Mouse (Mus musculus) lung, embryonic 14.5 days (tissue): Measurements from ENCODE around the gene Ubash3b. TPM values are rescaled to one million over a fixed set of nuclear protein-coding genes. Genes with fewer than 3 reads are reported as not detected.

Source experiments
- ATAC-seq: fragments of 200-750 bp; cut with Nextera tagmentation; 2 replicates; pipeline ENCODE4 v1.8.0; 2017; ENCODE audit warnings: mild to moderate bottlenecking, moderate TSS enrichment, moderate library complexity; ENCODE audit not compliant: insufficient read depth
- DNase-seq: peaks from one replicate; pipeline ENCODE4 v3.0.0-alpha.2; 2015
- H3K27ac ChIP-seq: fragments of 300-500 bp; sonication (generic); 2 replicates; pipeline ENCODE4 v1.5.1; 2014; ENCODE audit warnings: low read depth, mild to moderate bottlenecking, moderate library complexity
- H3K27me3 ChIP-seq: fragments of 300-500 bp; sonication (generic); 2 replicates; pipeline ENCODE4 v1.6.1; 2014; ENCODE audit warnings: low read length, control low read depth; ENCODE audit not compliant: insufficient read depth
- H3K36me3 ChIP-seq: fragments of 300-500 bp; sonication (generic); 2 replicates; pipeline ENCODE4 v1.6.1; 2014; ENCODE audit warnings: control low read depth; ENCODE audit not compliant: insufficient read depth
- H3K4me1 ChIP-seq: fragments of 300-500 bp; sonication (generic); 2 replicates; pipeline ENCODE4 v1.6.1; 2014; ENCODE audit warnings: antibody characterized with exemption, control low read depth; ENCODE audit not compliant: insufficient read depth
- H3K4me2 ChIP-seq: fragments of 300-500 bp; sonication (generic); 2 replicates; pipeline ENCODE4 v1.6.1; 2014; ENCODE audit warnings: mild to moderate bottlenecking
- H3K4me3 ChIP-seq: fragments of 300-500 bp; sonication (generic); 2 replicates; pipeline ENCODE4 v1.5.1; 2014; ENCODE audit warnings: low read depth, low read length
- H3K9ac ChIP-seq: fragments of 300-500 bp; sonication (generic); 2 replicates; pipeline ENCODE4 v1.6.1; 2014
- H3K9me3 ChIP-seq: fragments of 300-500 bp; sonication (generic); 2 replicates; pipeline ENCODE4 v1.6.1; 2016; ENCODE audit warnings: low read depth, low read length, control low read depth
- CTCF ChIP-seq: IDR thresholded peaks from 2 replicates; pipeline ENCODE4 v1.5.1; 2016; ENCODE audit warnings: antibody characterized with exemption, low read depth
- WGBS: fragments of 180-500 bp; shearing (Covaris S2); extraction: QIAGEN DNeasy Blood & Tissue Kit; methylation state at CpG from one replicate; pipeline ENCODE4 v1.1.7; 2014; 5-methylcytosine and 5-hydroxymethylcytosine counted together
- polyA plus RNA-seq: library from polyadenylated mRNA; unstranded; fragments of >200 nt; fragmentation: Nextera tagmentation; extraction: Ambion mirVana; gene quantifications from 2 replicates; pipeline ENCODE4 v1.2.1, GENCODE M21; 2014

The Ubash3b gene
- polyA plus RNA-seq, 1 experiment from 2014 or later, result 8.0 TPM

- 16% methylated on average over 20 of the region's 20 CpGs for WGBS
- DNase-seq, result peak; percentile 16
- Histone ChIP-seq H3K36me3 (no peaks in the 10 kb centered on the region), H3K27ac (no peak overlapping the region), H3K4me2 (peak overlapping the region; percentile 90), H3K9me3 (no peaks in the 10 kb centered on the region), H3K9ac (no peak overlapping the region), H3K4me1 (no peaks in the 10 kb centered on the region; the same call in 1 of the 2 replicates), H3K4me3 (peak overlapping the region; percentile 72), H3K27me3 (peaks cover 15% of the 10 kb centered on the region)
- no peak for TF ChIP-seq CTCF
- ATAC-seq, result no peak
Observed at GRCm38 (mm10) chr9:41156006-41156719, 5.3 kb downstream of the Ubash3b start.

GRCm38 (mm10) chr9:41153979-41154378 lies 7.5 kb downstream of the Ubash3b start:
- whole genome bisulfite sequencing, result 77% methylated on average over 1 of the region's 1 CpGs
- Histone ChIP-seq H3K9ac (no peak overlapping the region), H3K27ac (no peak overlapping the region), H3K36me3 (no peaks in the 10 kb centered on the region), H3K4me1 (no peaks in the 10 kb centered on the region; the same call in 1 of the 2 replicates), H3K4me3 (no peak overlapping the region), H3K9me3 (no peaks in the 10 kb centered on the region), H3K4me2 (no peak overlapping the region), H3K27me3 (peaks cover 15% of the 10 kb centered on the region)
- DNase-seq, result peak; percentile 0
- no peak for ATAC-seq
- TF ChIP-seq CTCF, result no peak

GRCm38 (mm10) chr9:41153050-41153449 lies 8.4 kb downstream of the Ubash3b start:
- H3K4me1 ChIP-seq, result no peaks in the 10 kb centered on the region; the same call in 1 of the 2 replicates
- no peak overlapping the region for H3K27ac ChIP-seq
- no peaks in the 10 kb centered on the region for H3K9me3 ChIP-seq
- H3K4me3 ChIP-seq, result no peak overlapping the region
- ATAC-seq, result no peak
- no peak overlapping the region for H3K4me2 ChIP-seq
- no peak overlapping the region for H3K9ac ChIP-seq
- H3K27me3 ChIP-seq, result peaks cover 15% of the 10 kb centered on the region
- H3K36me3 ChIP-seq, result no peaks in the 10 kb centered on the region
- TF ChIP-seq CTCF, result no peak
- DNase-seq, result no peak
- 41% methylated on average over 5 of the region's 5 CpGs for WGBS

- Histone ChIP-seq H3K9me3 (no peaks in the 10 kb centered on the region), H3K4me3 (no peak overlapping the region), H3K9ac (no peak overlapping the region), H3K4me1 (no peaks in the 10 kb centered on the region; the same call in 1 of the 2 replicates), H3K36me3 (no peaks in the 10 kb centered on the region), H3K4me2 (no peak overlapping the region), H3K27me3 (peaks cover 11% of the 10 kb centered on the region), H3K27ac (no peak overlapping the region)
- TF ChIP-seq CTCF, result no peak
- no peak for DNase-seq
- whole genome bisulfite sequencing, result 84% methylated on average over 4 of the region's 4 CpGs
- no peak for ATAC-seq
Observed at GRCm38 (mm10) chr9:41151491-41151890, 10.0 kb downstream of the Ubash3b start.

GRCm38 (mm10) chr9:41149896-41150295 lies 11.6 kb downstream of the Ubash3b start:
- H3K27me3 ChIP-seq, result no peaks in the 10 kb centered on the region
- no peak for DNase-seq
- no peak overlapping the region for H3K9ac ChIP-seq
- no peaks in the 10 kb centered on the region for H3K9me3 ChIP-seq
- H3K4me3 ChIP-seq, result no peak overlapping the region
- TF ChIP-seq CTCF, result no peak
- ATAC-seq, result no peak
- 52% methylated on average over 2 of the region's 2 CpGs for WGBS
- no peaks in the 10 kb centered on the region for H3K36me3 ChIP-seq
- no peak overlapping the region for H3K27ac ChIP-seq
- no peak overlapping the region for H3K4me2 ChIP-seq
- no peaks in the 10 kb centered on the region for H3K4me1 ChIP-seq

GRCm38 (mm10) chr9:41149079-41149676 lies 12.3 kb downstream of the Ubash3b start:
- TF ChIP-seq CTCF, result no peak
- no peaks in the 10 kb centered on the region for H3K36me3 ChIP-seq
- H3K4me3 ChIP-seq, result no peak overlapping the region
- no peaks in the 10 kb centered on the region for H3K27me3 ChIP-seq
- H3K4me1 ChIP-seq, result no peaks in the 10 kb centered on the region
- no peak overlapping the region for H3K4me2 ChIP-seq
- 66% methylated on average over 6 of the region's 6 CpGs for WGBS
- DNase-seq (no peak), ATAC-seq (no peak)
- H3K9ac ChIP-seq, result no peak overlapping the region
- no peak overlapping the region for H3K27ac ChIP-seq
- H3K9me3 ChIP-seq, result no peaks in the 10 kb centered on the region

- 77% methylated on average over 7 of the region's 7 CpGs for WGBS
- Histone ChIP-seq H3K27me3 (no peaks in the 10 kb centered on the region), H3K4me1 (no peaks in the 10 kb centered on the region), H3K27ac (no peak overlapping the region), H3K9me3 (no peaks in the 10 kb centered on the region), H3K4me2 (no peak overlapping the region), H3K4me3 (no peak overlapping the region), H3K36me3 (no peaks in the 10 kb centered on the region), H3K9ac (no peak overlapping the region)
- no peak for ATAC-seq
- no peak for TF ChIP-seq CTCF
- DNase-seq, result no peak
Observed at GRCm38 (mm10) chr9:41148600-41148999, 12.9 kb downstream of the Ubash3b start.
